Mouse (Mus musculus) cerebellum, adult 11-12 months (tissue): ENCODE measurements around the gene Bin2.
"Not testable (repeated sequence)": the region's sequence is repeated elsewhere in the genome, so short reads cannot be mapped to it uniquely, and the experiment has no call there.

ENCODE experiments used
- DNase-seq: peaks from one replicate; pipeline ENCODE4 v3.0.0; 2022

Gene Bin2

DNA sequence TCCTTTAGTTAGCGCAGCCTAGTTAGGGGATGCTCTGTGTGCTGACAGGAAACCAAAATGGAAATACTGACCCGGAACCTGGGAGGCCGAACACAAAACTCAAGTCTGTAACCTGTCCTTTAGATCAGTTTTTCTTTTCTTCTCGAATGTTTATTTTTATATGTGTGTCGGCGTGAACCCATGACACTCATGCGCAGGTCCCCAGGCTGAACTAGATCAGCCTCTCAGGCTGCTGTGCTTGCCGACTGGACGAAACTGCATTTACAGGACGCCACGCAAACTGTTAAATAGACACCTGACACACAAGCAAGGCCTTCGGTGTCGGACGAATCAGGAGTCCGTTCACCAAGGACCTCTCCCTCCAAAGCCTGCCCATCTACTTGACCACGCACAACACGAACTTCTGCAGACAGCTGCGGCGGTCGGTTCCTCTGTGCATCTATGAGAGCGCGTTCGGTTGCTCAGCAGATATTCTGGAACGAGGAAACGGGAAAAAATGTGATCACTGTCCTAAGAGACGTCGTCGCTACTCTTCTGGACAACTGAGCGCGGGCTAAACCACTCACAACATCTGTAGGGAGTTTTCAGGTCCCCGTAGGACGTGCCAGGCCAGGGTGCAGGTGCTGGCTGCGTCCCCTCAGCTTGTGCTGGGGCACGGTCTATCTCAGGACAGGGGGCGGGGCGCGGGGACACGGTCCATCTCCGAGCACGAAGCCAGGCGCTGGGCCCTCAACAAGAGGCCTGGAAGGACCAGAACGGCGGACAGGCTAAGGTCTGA lies 54.9 kb downstream of the Bin2 start:
- DNase-seq: no peak

DNA sequence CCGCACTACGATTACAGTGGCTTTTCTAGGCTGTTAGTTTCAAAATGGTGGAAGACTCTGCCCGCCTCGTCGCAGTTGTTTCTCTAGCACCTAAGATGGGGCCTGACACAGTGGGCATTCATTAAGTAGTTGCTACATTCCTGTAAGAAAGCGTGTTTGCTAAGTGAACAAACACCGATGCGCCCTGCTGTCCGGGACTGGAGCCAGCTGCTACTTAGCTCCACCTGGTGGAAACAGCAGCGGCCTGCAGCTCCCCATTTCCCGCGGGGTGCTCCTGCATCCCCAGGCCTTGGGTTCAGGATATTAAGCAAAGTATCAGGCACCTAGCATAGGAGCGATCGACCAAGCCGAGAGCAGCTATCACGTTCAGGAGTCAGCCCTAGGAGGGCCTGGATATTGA lies 55.8 kb downstream of the Bin2 start:
- peak; percentile 80 for DNase-seq

DNA sequence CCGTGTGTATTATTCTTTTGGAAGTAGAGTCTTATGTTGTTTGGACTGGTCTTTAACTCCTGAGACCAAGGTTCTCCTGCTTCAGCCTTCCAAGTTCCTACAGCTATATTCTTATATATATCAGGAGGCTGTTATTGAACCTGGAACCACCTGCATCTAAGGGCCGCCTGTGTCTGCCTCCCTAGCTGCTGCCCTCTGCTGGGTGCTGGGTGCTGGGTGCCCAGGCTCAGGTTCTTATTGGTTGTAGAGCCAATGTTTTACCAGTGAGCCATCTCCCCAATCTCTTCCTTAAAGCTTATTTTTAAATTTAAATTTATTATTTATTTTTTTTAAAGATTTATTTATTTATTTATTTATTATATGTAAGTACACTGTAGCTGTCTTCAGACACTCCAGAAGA lies 56.9 kb downstream of the Bin2 start:
- no peak for DNase-seq

DNA sequence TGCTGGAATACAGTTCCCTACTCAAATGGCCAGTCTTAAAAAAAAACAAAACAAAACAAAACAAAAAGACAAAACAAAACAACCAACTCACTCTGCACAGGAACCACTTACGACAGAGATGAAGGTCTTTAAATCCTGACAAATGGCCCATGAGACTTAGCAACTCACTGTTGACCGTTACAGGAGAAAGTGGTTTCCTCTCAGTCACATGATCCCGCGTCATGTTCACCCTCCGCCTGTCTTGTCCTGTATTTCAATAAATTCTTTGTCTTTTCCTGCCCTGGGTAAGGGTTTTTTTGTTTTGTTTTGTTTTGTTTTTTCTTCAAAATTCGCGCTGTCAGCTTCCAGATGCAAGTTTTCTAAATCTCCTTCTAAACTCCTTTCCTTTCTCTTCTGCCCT lies 57.4 kb downstream of the Bin2 start:
- DNase-seq: no peak

DNA sequence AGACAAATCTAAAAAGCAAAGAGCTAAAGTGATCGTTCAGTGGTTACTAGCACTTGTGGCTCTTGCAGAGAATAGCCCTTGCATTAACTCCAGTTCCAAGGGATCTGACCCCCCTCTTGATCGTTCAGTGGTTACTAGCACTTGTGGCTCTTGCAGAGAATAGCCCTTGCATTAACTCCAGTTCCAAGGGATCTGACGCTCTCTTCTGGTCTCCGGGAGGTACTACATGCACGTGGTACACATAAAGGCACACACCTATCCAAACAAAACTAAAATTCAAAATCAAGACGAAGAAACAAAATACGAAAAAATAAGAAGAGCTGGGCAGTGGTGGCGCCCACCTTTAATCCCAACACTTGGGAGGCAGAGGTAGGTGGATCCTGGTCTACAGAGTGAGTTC lies 62.7 kb downstream of the Bin2 start:
- not testable (repeated sequence) for DNase-seq

DNA sequence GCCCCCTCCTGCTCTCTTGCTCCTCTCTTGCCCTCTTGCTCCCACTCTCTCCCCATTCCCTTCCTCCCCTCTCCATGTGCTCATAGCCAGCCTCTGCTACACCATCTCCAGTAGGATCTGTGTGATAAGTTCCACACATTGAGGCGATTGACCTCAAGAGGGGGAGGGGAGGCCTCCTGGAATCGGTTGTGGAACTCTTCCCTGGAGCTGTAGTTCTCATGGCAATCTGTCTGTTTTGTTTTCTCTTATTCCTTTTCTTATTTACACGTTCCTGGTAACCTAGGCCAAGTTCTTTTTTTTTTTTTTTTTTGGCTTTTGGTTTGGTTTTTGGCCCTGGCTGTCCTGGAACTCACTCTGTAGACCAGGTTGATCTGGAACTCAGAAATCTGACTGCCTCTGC lies 67.7 kb downstream of the Bin2 start:
- no peak for DNase-seq

DNA sequence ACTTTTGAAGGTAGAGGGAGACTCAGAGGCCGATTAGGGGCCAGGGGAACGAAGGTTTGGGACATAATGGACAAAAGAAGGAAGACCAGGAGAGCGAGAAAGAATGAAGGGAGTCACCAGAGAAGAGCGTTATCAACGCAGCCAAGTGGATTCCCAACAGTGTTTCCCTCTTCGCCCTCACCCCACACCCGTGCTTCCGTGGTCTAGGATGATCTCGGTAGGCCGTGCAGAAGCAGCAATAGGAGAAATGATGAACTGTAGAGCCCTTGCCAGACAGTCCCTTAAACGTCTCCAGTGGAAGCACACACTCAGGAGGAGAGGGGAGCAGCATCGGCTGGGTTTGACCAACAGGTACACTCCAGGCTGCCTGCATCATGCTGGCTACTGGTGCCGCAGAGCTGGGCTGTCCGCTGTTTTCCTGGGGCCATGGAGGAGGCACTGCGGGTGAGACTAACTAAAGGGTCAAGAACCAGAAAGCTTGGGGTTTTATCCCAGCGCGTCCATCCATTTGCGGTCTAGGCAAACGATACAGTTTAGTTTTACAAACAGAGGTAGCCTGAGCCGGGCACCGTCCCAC lies 68.6 kb downstream of the Bin2 start:
- DNase-seq: no peak

DNA sequence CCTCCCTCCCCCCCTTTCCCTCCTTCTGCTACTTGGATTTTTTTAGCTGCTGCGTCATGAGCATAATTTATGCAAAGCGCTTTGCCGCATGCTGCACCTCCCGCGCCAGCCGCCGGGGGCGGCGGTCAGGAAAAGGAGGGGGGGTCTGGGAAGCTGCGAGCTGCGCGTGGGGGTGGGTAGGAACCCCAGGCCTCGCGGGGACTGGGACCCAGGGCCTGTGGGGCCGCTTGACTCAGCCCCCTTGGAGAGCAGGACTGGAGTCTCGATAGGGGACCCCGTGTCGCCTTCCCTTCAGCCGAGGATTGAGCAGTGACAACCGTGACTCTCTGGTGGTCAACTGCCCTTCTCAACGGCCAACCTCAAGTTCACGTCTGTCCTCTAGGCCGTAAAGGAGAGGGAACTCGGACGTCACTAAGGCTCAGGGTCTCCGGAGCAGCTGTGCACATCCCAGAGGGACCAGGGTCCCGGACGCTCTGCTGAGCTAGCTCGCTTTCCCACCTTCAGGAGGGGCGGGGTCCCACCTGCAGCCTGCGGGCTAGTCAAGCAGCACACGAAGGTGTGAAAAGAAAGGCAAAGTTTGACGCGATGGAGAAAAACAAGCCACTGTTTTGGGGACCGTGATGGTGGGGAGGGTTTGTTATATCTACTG lies 69.2 kb downstream of the Bin2 start:
- DNase-seq: peak; percentile 77

DNA sequence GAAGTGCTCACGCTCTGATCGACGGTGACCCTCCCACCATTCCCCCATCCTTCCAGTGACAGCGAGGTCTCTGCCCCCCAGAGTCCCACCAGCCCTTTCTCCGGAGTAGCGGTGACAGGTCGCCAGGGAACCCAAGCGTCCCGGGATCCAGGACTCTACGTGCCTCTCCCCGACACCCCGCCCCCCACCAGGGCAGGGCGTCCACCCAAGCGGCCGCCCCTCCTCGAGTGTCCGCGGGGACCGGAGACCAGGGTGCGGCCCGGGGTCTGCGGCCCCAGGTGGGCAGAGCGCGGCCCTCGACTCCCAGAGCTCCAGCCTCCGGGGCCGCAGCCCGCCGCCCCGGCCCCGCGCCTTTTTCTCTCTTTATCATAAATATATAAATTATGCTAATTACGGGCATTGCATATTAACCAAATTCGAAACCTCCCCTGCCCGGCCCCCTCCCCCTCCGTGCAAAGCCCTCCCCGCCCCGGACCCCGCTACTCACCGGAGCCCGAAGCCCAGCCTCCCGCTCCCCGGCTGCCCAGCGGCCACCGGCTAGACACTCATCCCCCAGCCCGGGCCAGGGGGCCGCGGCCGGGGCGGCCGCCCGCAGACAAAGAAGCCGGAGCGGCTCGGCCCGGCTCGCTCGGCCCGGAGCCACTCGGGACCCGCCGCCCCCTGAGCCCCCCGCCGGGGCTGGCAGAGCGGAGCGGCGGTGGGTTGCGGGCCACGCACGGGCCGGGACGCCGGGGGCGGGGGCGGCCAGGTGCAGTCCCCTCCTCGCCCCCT lies 69.9 kb downstream of the Bin2 start, which contains the start of gene Pou6f1:
TSS of gene Pou6f1 (minus strand) at position 709 of the 771 bp plus-strand sequence.
- peak; percentile 66 for DNase-seq

DNA sequence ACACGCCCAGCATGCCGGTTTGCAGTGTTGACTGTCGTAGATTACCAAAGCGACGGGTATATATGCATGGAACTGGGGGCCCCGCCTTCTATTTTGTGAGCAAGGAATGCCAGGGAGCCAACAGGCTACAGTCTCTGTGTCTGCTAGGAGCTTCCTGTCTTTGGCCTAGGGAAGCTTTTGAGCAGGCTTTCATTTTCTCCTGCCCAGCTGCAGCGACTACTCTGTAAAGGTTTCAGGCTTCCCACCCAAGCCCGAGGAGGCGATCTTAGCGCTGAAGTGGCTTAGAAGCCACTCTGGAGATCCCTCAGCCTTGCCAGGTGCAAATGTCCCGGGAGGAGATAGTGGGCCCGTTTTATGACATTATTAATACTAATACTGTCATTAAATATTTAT lies 70.5 kb downstream of the Bin2 start:
- peak; percentile 51 for DNase-seq

DNA sequence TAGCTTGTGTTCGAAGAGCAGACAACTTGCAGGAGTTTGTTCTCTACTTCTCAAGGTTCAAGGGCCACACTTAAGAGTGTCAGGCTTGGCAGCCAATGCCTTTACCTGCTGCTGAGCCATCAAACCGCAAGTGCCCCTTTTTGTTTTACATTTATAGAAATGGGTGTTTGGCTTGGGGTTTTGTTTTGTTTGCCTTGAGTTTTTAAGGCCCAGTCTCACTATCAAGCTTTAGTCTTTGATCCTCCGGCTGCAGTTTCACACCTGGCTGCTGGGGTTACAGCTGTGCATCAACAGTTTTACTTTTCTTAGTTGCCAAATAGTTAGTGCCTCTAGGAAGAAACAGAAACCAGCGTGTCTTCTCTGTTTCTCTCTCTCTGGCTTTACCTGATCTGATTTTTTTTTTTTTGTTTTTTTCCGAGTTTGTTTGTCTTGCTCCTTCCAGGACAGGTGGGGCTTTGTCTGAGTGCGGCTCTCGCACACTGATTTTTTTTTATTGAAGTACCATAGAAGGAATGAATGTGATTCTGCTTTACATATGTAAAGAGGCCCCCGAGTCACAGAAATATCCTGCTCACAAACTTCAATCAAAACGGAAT lies 71.0 kb downstream of the Bin2 start:
- no peak for DNase-seq

DNA sequence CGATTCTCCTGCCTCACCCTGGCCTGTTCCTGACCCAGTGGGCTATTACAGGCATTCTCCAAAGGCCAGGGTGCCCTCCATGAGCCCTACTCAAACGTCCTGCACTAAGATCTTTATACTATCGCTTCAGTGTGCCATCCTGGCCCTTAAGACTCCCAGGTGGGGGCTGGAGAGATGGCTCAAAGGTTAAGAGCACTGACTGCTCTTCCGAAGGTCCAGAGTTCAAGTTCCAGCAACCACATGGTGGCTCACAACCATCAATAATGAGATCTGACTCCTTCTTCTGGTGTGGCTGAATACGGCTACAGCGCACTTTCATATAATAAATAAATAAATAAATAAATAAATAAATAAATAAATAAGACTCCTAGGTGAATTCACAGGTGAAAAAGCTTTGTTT lies 76.5 kb downstream of the Bin2 start:
- no peak for DNase-seq
